Mouse (Mus musculus) granulocyte monocyte progenitor cell, adult 5-6 weeks (primary cell): ENCODE results near the gene Ptpn12. TPM values are rescaled to one million over a fixed set of nuclear protein-coding genes. Genes with fewer than 3 reads are reported as not detected.
"Not testable (repeated sequence)": the region's sequence is repeated elsewhere in the genome, so short reads cannot be mapped to it uniquely, and the experiment has no call there.

Source experiments
- ATAC-seq: replicated peaks from 2 replicates; pipeline ENCODE4 v1.8.0; 2016; ENCODE audit warnings: mild to moderate bottlenecking, moderate TSS enrichment, inconsistent platforms; ENCODE audit not compliant: poor library complexity, severe bottlenecking
- total RNA-seq, 2 experiments: library from RNA; stranded (forward) in 1 of 2; stranded (reverse) in 1 of 2; fragments of 200-712, 200-1000 nt in 1 of 2; fragments of >200 nt in 1 of 2; fragmentation: Nextera tagmentation in 1 of 2; gene quantifications; 2 replicates each; pipeline ENCODE4 v1.2.3; 2014 to 2017

Gene Ptpn12
- total RNA-seq, 2 experiments from 2014 or later = 27.4 to 34.1 TPM

DNA sequence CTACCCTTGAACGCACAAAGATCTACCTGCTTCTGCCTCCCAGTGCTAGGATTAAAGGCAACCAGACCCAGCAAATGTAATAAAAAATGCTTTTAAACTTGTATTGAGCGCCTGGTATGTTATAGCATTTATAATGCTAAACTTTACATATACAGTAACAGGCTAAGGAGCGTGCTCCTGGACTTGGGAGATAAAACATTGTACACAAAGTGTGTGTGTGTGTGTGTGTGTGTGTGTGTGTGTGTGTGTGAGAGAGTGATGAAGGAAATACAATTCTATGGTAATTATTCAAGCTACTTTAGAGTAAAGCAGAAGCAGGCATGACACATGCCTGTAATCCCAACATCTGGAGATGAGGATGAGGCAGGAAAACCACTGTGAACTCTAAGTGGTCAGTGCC lies 99.4 kb downstream of the Ptpn12 start, which contains the start of gene Rsbn1l:
Rsbn1l (minus strand) TSS at position 101 of the 400 bp plus-strand sequence.
- ATAC-seq = no peak

DNA sequence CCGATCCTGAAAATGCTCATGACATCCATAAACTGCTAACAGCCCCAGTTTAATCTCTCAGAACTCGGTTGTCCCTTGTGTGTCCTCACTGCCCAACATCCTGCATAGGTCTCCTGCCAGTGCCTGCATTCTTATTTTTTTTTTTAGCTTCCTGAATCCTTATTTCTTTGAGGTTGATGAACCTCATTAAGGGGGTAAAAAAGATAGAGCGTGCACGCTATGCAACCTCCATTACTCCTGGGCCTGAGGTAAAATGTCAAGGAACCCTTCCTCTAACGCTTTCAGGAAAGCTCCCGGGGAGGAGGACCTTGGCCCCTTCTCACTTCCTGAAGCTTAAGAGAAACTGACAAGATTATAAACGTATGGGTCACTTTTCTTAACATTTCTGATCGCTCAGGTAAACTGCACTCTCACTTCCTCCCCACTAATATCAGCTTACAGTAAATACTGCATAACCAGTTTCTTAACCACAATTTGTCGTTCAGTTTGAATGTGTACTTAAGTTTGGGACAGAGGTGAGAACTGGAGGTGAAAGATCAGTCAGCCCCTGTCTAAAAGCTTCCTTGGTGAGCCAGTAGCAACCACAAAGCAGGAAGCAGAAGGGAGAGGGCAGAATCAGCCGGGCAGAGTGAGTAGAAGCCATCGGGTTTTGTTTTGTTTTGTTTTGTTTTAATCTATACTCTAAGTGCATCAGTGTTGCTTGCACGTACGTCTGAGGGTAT lies 100.4 kb downstream of the Ptpn12 start:
- ATAC-seq = peak; percentile 39

DNA sequence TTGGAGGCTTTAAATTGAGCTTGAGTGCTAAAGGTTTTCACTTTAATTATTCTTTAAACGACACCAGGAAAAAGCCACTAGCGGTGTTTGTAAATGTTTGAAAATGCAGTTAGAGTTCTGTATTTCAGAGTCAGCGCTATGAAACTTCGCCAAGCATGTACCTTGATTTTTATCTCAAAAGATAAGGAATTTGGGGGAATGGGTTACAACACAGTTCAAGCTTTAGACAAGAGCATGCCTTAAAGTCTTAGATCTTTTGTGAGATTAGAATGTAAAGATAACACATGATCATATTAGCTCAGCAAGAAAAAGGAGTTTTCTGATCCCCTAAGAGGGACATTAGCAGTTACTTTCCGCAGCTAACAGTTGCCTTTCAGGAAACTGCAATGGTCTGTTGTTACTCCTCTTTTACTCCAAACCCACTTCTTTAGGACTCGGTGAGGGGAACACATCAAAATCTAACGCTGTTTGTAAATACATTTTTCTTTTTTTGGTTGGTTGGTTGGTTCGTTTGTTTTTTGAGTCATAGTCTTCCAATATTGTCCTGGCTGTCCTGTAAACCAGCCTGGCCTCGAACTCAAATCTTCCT lies 103.3 kb downstream of the Ptpn12 start:
- no peak for ATAC-seq

DNA sequence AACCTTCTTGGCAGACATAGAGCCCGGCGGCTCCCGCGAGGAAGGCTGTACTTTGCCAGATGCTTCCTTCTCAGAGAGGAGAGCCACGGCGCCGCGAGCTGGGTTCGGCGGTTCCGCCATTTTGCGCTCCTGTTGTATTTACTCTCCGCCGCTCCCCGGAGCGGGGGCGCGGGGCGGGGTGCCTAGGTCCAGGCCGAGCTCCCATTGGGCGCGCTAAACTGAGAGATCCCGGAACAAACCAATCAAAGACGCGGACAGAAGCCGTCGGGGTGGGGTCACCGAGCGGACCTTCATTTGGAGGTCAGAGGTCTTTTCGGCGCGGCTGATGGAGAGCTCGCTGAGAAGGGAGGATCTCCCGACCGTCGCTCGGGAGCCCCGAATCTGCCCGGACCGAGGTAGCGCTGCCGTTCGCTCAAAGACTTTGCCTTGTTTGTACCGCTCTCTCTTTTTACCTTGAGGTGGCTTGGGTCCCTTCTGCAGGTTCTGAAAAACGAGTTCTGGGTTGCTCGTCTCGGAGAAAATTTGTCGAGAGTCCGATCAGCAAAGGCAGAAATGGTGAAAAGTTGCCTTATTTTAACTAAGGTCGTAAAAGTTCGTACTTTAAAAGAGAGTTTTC lies 103.9 kb downstream of the Ptpn12 start:
- peak; percentile 79 for ATAC-seq

DNA sequence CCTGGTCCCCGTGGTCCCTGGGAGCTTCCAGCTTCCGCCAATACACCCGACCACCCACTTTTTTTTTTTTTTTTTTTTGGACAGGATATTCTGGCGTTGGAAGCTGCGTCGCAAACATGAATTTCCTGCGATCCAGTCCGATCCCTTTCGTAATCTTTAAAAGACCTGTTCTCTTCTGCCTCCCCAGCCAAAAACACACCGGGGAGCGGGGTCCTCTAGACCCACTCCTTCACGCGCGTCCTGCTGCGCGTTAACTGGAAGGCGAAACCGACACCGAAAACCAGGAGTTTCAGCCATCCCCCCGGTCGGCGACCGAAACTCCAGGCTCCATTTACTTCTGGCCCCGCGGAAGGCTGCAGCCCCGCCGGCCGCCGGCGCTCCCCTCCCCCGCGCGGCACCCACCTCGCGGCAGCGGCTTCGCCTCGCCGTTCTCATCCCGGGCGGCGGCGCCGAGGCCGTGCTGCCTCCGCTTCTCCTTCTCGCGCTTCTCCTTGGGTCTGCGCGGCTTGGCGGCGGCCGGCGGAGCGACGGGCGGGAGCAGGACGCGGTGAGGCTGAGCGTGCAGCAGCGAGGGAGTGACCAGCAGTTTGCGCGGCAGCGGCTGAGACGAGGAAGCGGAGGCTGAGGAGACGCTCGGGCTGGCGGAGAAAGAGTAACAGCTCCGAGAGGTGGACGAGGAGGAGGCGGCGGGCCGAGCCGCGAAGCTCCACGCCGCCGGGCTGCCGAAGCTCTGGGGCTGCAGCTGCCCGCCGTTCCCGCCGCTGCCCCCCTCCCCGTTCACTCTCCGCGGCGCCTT lies 104.7 kb downstream of the Ptpn12 start:
- peak; percentile 18 for ATAC-seq

DNA sequence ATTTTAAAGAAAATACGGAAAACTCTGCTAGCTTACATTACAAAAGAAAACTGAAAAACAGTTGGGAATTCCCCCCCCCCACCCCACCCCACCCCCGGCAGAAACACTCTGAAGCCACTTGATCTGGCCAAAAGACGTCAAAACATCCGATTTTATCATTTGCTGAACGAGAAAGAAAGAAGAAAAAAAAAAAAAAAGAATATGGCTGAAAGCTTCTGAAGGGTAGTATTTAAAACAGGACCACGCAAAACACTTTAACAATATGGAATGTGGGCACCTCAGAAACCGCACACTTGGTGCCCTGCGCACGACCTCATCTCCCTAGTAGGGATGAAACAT lies 105.2 kb downstream of the Ptpn12 start:
- peak; percentile 2 for ATAC-seq

DNA sequence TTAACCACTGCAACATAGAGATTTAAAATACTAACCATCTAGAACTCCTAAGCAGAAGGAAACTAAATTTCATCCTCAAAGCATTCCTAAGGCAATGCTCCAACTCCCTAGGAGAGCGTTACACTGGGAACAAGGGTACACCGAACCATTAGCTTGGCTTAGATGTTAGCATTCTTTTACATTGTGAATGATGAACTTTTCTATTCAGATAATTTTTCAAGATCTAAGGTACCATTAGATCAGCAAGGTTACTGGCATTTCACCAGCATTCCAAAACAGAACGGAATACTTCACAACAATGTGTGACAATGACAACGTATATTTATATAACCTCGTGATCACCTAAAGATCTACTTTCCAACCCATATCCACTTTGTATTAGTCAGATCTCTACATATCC lies 105.6 kb downstream of the Ptpn12 start:
- no peak for ATAC-seq

DNA sequence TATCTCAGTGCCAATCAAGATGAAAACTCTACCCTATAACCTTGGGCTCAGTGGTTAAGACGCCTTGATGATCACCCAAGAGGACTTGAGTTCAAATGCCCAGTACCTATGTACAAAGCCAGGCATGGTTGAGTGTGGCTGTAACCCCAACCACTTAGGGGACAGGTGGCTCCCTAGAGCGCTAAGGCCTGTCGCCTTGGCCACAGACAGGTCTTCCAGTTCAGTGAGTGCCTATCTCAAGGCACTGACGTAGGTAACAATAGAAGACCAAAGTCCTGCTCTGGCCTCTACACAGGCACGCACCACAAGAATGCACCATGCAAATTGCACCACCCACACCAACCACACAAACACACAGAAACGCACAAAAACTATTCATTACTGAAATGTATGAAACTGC lies 108.8 kb downstream of the Ptpn12 start:
- no peak for ATAC-seq

DNA sequence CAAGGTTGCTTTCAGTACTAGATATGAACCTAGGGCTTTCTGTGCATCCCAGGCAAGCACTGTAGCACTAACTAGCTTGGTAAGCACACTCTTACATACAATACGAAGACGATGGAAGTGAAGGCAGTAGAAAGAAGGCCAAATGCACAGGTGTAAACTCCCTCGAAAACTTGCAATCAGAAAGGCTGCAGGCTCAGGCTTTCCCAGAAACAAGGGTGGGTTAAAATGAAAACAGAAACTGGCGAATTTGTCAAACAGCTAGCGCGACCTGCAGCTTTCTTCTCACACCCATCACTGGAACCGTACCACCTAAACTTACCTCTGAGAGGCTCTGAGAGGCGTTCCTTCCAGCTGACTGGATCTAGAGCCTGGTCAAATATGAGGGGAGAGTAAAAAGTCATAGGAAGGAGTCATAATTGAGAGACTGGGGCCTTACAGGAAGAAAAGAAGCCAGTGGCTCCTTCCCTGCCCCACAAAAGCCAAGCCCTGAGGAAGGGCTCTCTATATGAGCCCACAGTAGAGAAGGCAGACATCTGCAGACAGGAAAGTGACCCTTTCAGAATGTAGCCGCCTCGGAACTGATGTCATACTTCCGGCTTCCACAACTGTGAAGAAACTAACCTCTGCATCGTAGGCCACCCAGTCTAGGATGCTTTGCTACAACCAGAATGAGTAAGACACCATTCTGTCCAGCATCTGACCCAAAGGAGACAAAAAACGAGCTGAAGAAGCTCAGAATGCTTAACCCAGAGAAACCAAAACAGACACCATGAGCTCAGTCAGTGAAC lies 110.6 kb downstream of the Ptpn12 start:
- ATAC-seq = peak; percentile 70

DNA sequence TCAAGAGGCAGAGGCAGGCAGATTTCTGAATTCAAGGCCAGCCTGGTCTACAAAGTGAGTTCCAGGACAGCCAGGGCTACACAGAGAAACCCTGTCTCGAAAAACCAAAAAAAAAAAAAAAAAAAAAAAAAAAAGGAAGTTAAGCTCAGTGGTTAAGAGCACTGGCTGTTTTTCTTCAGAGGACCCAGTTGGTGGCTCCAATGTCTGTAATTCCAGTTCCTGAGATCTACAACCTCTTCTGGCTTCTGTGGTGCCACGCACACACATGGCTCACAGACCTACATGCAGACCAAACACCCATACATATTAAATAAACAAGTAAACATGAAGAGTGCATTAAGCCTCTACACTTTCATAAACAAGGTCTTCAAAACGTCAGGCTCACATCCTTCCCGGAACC lies 111.9 kb downstream of the Ptpn12 start:
- not testable (repeated sequence) for ATAC-seq

DNA sequence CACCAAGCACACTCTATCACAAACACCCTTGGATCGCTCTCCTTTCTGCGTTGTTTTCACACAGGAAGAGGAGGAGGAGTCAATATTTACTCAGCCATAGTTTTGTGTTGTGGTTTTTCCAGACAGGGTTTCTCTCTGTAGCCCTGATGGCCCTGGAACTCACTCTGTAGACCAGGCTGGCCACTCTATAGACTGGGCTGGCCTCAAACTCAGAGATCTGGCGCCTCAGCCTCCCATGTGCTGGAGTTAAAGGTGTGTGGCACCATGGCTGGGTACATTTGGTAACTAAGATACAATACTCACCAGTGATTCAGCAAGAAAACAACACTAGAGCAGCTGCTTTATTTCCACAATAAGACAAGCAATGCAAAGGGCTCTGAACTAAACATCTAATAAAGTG lies 113.2 kb downstream of the Ptpn12 start:
- ATAC-seq = no peak

DNA sequence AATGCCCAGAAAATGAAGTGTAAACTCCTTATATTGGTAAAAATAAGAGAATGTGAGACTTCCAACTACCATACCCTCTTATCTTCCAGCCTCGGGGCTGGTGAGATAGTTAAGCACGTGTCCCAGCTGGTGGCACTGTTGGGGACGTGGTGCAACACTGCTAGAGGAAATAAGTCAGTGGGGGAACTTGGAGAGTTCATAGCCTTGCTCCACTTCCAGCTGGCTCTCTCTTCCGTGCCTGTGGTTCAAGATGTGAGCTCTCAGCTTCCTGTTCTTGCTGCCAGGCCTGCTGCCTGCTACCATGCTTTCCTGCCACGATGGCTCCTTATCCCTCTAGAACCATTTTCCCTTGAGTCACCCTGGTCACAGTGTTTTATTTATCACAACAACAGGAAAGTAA lies 114.5 kb downstream of the Ptpn12 start:
- ATAC-seq = peak; percentile 83

DNA sequence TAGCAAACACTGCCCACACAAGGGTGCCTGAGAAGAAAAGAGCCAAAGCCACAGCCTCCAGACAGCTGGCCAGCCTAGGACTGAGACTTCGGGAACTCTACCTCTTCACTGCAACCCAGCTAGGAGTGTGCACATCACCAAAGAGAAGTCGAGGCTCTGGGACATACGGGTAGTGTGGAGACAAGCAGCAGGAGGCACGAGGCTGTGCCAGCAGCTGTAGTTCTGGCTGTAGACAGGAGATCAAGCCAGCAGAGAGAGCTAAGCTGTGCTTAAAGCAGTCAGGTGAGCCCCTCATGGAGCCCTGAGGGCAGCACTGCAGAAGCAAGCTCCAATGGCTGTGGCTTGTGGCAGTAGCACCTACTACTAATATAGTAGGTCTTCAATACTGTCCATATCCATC lies 115.0 kb downstream of the Ptpn12 start:
- ATAC-seq = no peak

DNA sequence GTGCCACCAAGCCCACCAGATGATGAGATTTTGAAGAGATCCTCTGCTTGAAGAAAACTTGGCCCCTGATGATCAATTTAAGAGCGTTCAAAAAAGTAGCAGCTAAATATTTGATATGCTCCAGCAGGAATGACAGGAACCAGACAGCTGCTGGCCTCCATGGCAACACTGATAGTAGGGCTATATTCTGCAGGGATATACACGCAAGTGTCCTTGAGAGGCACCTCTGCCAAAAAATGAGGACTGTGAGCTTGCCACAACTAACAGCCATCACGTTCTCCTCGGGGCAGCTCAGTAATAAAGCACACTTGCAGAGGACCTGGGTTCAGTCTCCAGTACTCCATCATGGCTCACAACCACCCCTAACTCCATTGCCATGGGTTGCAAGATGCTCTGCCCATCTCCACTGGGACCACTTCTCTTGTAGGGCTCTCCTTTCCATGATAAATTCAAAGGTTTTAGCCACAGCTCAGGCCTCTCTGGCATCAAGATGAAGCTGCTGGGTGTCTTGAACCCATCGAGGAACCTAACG lies 115.6 kb downstream of the Ptpn12 start:
- no peak for ATAC-seq

DNA sequence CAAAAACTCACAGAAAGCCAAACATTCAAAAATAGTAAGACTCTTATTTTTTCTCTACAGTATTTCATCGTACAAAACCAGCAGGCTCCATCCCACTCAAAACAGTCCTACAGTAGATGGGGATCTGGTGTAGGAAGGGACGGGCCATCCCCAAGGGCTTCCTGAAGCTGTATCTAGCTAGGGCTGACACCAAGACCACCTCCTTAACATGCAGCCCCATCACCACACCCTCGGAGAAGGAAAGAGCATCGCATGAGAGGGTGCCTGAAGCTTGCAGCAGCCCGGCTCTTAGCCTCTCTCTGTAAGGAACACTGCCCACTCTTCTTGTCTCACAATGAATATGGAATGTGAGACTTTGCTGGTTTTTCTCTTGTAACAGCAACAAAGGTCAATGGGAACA lies 117.2 kb downstream of the Ptpn12 start:
- no peak for ATAC-seq

Other genes starting within 250 kb of the Ptpn12 start
- gene Phtf2, start 173.8 kb downstream of the Ptpn12 start, total RNA-seq (2014; fragmentation: Nextera tagmentation) = 11.2 and 17.7 TPM in 2 replicates
- gene Phtf2, start 173.8 kb downstream of the Ptpn12 start, total RNA-seq (2017) = 12.3 and 12.6 TPM in 2 replicates
- gene Tmem60, start 173.7 kb downstream of the Ptpn12 start, total RNA-seq (2014; fragmentation: Nextera tagmentation) = 25.9 and 39.1 TPM in 2 replicates
- 13.6 and 18.0 TPM in 2 replicates for gene Tmem60, start 173.7 kb downstream of the Ptpn12 start, total RNA-seq (2017)
- 24.6 and 34.4 TPM in 2 replicates for gene Rsbn1l, start 99.5 kb downstream of the Ptpn12 start, total RNA-seq (2014; fragmentation: Nextera tagmentation)
- 26.0 and 34.8 TPM in 2 replicates for gene Rsbn1l, start 99.5 kb downstream of the Ptpn12 start, total RNA-seq (2017)
- 2.4 and 4.2 TPM in 2 replicates for gene Gsap, start 130.3 kb upstream of the Ptpn12 start, total RNA-seq (2014; fragmentation: Nextera tagmentation)
- 4.6 and 6.6 TPM in 2 replicates for gene Gsap, start 130.3 kb upstream of the Ptpn12 start, total RNA-seq (2017)